Mouse (Mus musculus) heart, adult 2 months (tissue): ENCODE results near the gene Crtc1.

ENCODE experiments used
- EP300 ChIP-seq: fragments of 200-500 bp; IDR thresholded peaks from 2 replicates; pipeline ENCODE4 v1.6.1; 2011; ENCODE audit warnings: low read depth, low read length, control low read depth; ENCODE audit not compliant: insufficient read depth
- POLR2A ChIP-seq: fragments of 200-500 bp; IDR thresholded peaks from 2 replicates; pipeline ENCODE4 v1.6.1; 2011; ENCODE audit warnings: mild to moderate bottlenecking, low read depth, low read length, control low read depth; ENCODE audit not compliant: insufficient read depth

- no peak for TF ChIP-seq POLR2A
- TF ChIP-seq EP300 = no peak
Observed at GRCm38 (mm10) chr8:70356111-70356510, 83.3 kb downstream of the Crtc1 start.
